8 mouse cellular contexts compared by ENCODE assay signal in genomic region chr4:42933630-42934029, GRCm38 (mm10). TPM values are rescaled to one million over a fixed set of nuclear protein-coding genes. Genes with fewer than 3 reads are reported as not detected.
DNase-seq lines count a peak whose midpoint lies in the region; ATAC-seq and TF ChIP-seq lines count a peak whose summit lies in the region.

No protein-coding gene starts in this region.

- 14% methylated on average over 22 of the region's 22 CpGs for WGBS in hindbrain, postnatal 0 days
- 13% methylated on average over 22 of the region's 22 CpGs for WGBS in limb, embryonic 14.5 days
- 12% methylated on average over 21 of the region's 22 CpGs for WGBS in midbrain, embryonic 11.5 days

- no peak for TF ChIP-seq CTCF in cortical plate, adult 2 months (IDR thresholded peaks at IDR 0.05; ENCODE audit: extremely low read depth, insufficient read depth, low read length)
- TF ChIP-seq CTCF in hindbrain, postnatal 0 days (IDR thresholded peaks at IDR 0.05; ENCODE audit: low read depth) = peak; percentile 53

- intact Hi-C loops in gastrocnemius, postnatal 36 days (cut with DNase I) = no loop called here

- H3K4me1 ChIP-seq in cortical plate, adult 2 months (ENCODE audit: control insufficient read depth, insufficient read depth, low read length) = peaks cover 10% of the 10 kb centered on the region
- no peaks in the 10 kb centered on the region for H3K4me1 ChIP-seq in hindbrain, postnatal 0 days (ENCODE audit: insufficient read depth, low read length)
- no peaks in the 10 kb centered on the region for H3K4me1 ChIP-seq in limb, embryonic 14.5 days (ENCODE audit: control insufficient read depth, insufficient read depth, low read length)
- H3K4me1 ChIP-seq in midbrain, embryonic 11.5 days (ENCODE audit: control insufficient read depth, insufficient read depth, low read length) = peaks cover 2% of the 10 kb centered on the region; the same call in 1 of the 2 replicates

- ATAC-seq in hindbrain, postnatal 0 days = peak; percentile 61; the same call in 1 of the 2 replicates
- ATAC-seq in limb, embryonic 14.5 days (ENCODE audit: low FRiP score, low read depth) = no peak
- ATAC-seq in midbrain, embryonic 11.5 days (ENCODE audit: low FRiP score) = peak; percentile 70; the same call in 1 of the 2 replicates

- DNase-seq in R1 (ENCODE audit: low read depth, low spot score) = peak; percentile 75
- DNase-seq in gastrocnemius, postnatal 36 days = peak; percentile 49 to 59
- DNase-seq in hindbrain, postnatal 0 days (ENCODE audit: low spot score) = peak; percentile 55
- peak; percentile 30 for DNase-seq in limb, embryonic 14.5 days (ENCODE audit: low spot score)
- peak; percentile 92 for DNase-seq in midbrain, embryonic 11.5 days (ENCODE audit: low spot score, missing footprints)
- DNase-seq in testis, postnatal 10 days (ENCODE audit: low spot score) = peak; percentile 72
- DNase-seq in spleen, postnatal 36 days (ENCODE audit: low spot score in 2 of 2) = no peak

- H3K36me3 ChIP-seq in hindbrain, postnatal 0 days (ENCODE audit: insufficient read depth, low read length) = peaks cover 4% of the 10 kb centered on the region; the same call in 1 of the 2 replicates
- no peaks in the 10 kb centered on the region for H3K36me3 ChIP-seq in limb, embryonic 14.5 days (ENCODE audit: control insufficient read depth, insufficient read depth, low read length)
- H3K36me3 ChIP-seq in midbrain, embryonic 11.5 days (ENCODE audit: control insufficient read depth, insufficient read depth, low read length) = no peaks in the 10 kb centered on the region

- H3K9ac ChIP-seq in hindbrain, postnatal 0 days (replicated peaks; ENCODE audit: low read length) = no peak overlapping the region
- no peak overlapping the region for H3K9ac ChIP-seq in limb, embryonic 14.5 days (ENCODE audit: low read depth, low read length, severe bottlenecking)
- peak overlapping the region; percentile 30; the same call in 1 of the 2 replicates for H3K9ac ChIP-seq in midbrain, embryonic 11.5 days (ENCODE audit: low read length)

- H3K4me2 ChIP-seq in hindbrain, postnatal 0 days (ENCODE audit: low read depth, low read length) = peak overlapping the region; percentile 35
- peak overlapping the region; percentile 42 for H3K4me2 ChIP-seq in limb, embryonic 14.5 days (replicated peaks; ENCODE audit: low read depth, low read length, severe bottlenecking)
- H3K4me2 ChIP-seq in midbrain, embryonic 11.5 days = peak overlapping the region; percentile 34

- no peaks in the 10 kb centered on the region for H3K27me3 ChIP-seq in hindbrain, postnatal 0 days (ENCODE audit: insufficient read depth, low read length)
- no peaks in the 10 kb centered on the region for H3K27me3 ChIP-seq in limb, embryonic 14.5 days (ENCODE audit: control insufficient read depth, insufficient read depth, low read length)
- H3K27me3 ChIP-seq in midbrain, embryonic 11.5 days (ENCODE audit: control insufficient read depth, insufficient read depth, low read length) = peaks cover 4% of the 10 kb centered on the region; the same call in 1 of the 2 replicates

- TF ChIP-seq POLR2A in cortical plate, adult 2 months (IDR thresholded peaks at IDR 0.05; ENCODE audit: extremely low read depth, insufficient read depth, low read length) = no peak
- no peak for TF ChIP-seq POLR2A in limb, embryonic 14.5 days (IDR thresholded peaks at IDR 0.05; ENCODE audit: borderline replicate concordance, extremely low read depth, insufficient read depth, insufficient read length)

- no peak overlapping the region for H3K4me3 ChIP-seq in cortical plate, adult 2 months (ENCODE audit: insufficient read depth, low read length)
- H3K4me3 ChIP-seq in hindbrain, postnatal 0 days (ENCODE audit: low read length) = no peak overlapping the region
- no peak overlapping the region for H3K4me3 ChIP-seq in limb, embryonic 14.5 days (replicated peaks; ENCODE audit: low read length)
- H3K4me3 ChIP-seq in midbrain, embryonic 11.5 days (ENCODE audit: low read depth, low read length) = no peak overlapping the region

- H3K9me3 ChIP-seq in hindbrain, postnatal 0 days (ENCODE audit: low read length) = no peaks in the 10 kb centered on the region
- H3K9me3 ChIP-seq in limb, embryonic 14.5 days (ENCODE audit: control insufficient read depth, low read length) = no peaks in the 10 kb centered on the region
- H3K9me3 ChIP-seq in midbrain, embryonic 11.5 days (ENCODE audit: control insufficient read depth, low read length) = no peaks in the 10 kb centered on the region

- H3K27ac ChIP-seq in cortical plate, adult 2 months (ENCODE audit: insufficient read depth, low read length) = peak overlapping the region; percentile 24; the same call in 1 of the 2 replicates
- no peak overlapping the region for H3K27ac ChIP-seq in hindbrain, postnatal 0 days
- no peak overlapping the region for H3K27ac ChIP-seq in limb, embryonic 14.5 days (replicated peaks; ENCODE audit: low read depth, low read length)
- H3K27ac ChIP-seq in midbrain, embryonic 11.5 days (ENCODE audit: low read depth, low read length) = no peak overlapping the region

RNA-seq across cellular contexts. Expression of gene Dnajb5, which starts 16.0 kb away (rescaled TPM):
- 96.0 and 107 TPM in 2 replicates for polyA plus RNA-seq in cortical plate, adult 2 months (2012; rRNA removed)
- total RNA-seq in gastrocnemius, postnatal 36 days (2021) = 100 to 1,000 TPM; 191 to 213 TPM
- total RNA-seq in hindbrain, postnatal 0 days (2014; rRNA removed) = 88.0 and 96.9 TPM in 2 replicates
- polyA plus RNA-seq in hindbrain, postnatal 0 days (2015; fragmentation: Nextera tagmentation; extraction: Ambion mirVana) = 28.1 and 33.4 TPM in 2 replicates
- 16.9 and 17.4 TPM in 2 replicates for polyA plus RNA-seq in limb, embryonic 14.5 days (2012; rRNA removed)
- 7.4 and 7.6 TPM in 2 replicates for polyA plus RNA-seq in limb, embryonic 14.5 days (2014; fragmentation: Nextera tagmentation; extraction: Ambion mirVana)
- polyA plus RNA-seq in midbrain, embryonic 11.5 days (2014; fragmentation: Nextera tagmentation; extraction: Ambion mirVana) = 17.6 and 22.3 TPM in 2 replicates

RNA-seq across cellular contexts. Expression of gene Phf24, which starts 17.2 kb away (rescaled TPM):
- 282 and 292 TPM in 2 replicates for polyA plus RNA-seq in cortical plate, adult 2 months (2012; rRNA removed)
- total RNA-seq in gastrocnemius, postnatal 36 days (2021) = under 1 TPM; 0.15 to 0.97 TPM
- 123 and 130 TPM in 2 replicates for total RNA-seq in hindbrain, postnatal 0 days (2014; rRNA removed)
- polyA plus RNA-seq in hindbrain, postnatal 0 days (2015; fragmentation: Nextera tagmentation; extraction: Ambion mirVana) = 33.9 and 38.6 TPM in 2 replicates
- polyA plus RNA-seq in limb, embryonic 14.5 days (2012; rRNA removed) = 2.4 and 2.7 TPM in 2 replicates
- polyA plus RNA-seq in limb, embryonic 14.5 days (2014; fragmentation: Nextera tagmentation; extraction: Ambion mirVana) = 1.1 and 1.2 TPM in 2 replicates
- 2.2 and 2.9 TPM in 2 replicates for polyA plus RNA-seq in midbrain, embryonic 11.5 days (2014; fragmentation: Nextera tagmentation; extraction: Ambion mirVana)

RNA-seq across cellular contexts. Expression of gene 1700022I11Rik, which starts 35.8 kb away (rescaled TPM):
- polyA plus RNA-seq in cortical plate, adult 2 months (2012; rRNA removed) = not detected in 2 replicates
- not detected for total RNA-seq in gastrocnemius, postnatal 36 days (2021)
- total RNA-seq in hindbrain, postnatal 0 days (2014; rRNA removed) = not detected in 2 replicates
- polyA plus RNA-seq in hindbrain, postnatal 0 days (2015; fragmentation: Nextera tagmentation; extraction: Ambion mirVana) = 0.37 and 0.60 TPM in 2 replicates
- not detected in 2 replicates for polyA plus RNA-seq in limb, embryonic 14.5 days (2012; rRNA removed)
- 0.45 and 0.48 TPM in 2 replicates for polyA plus RNA-seq in limb, embryonic 14.5 days (2014; fragmentation: Nextera tagmentation; extraction: Ambion mirVana)
- polyA plus RNA-seq in midbrain, embryonic 11.5 days (2014; fragmentation: Nextera tagmentation; extraction: Ambion mirVana) = 0.52 and 0.60 TPM in 2 replicates

RNA-seq across cellular contexts. Expression of gene Fam205c, which starts 59.6 kb away (rescaled TPM):
- polyA plus RNA-seq in cortical plate, adult 2 months (2012; rRNA removed) = 0.15 TPM in 1 of 2 replicates, not detected in the other
- under 1 TPM; 0.37 to 0.41 TPM for total RNA-seq in gastrocnemius, postnatal 36 days (2021)
- total RNA-seq in hindbrain, postnatal 0 days (2014; rRNA removed) = not detected in 2 replicates
- polyA plus RNA-seq in hindbrain, postnatal 0 days (2015; fragmentation: Nextera tagmentation; extraction: Ambion mirVana) = 4.7 TPM in 2 replicates
- polyA plus RNA-seq in limb, embryonic 14.5 days (2012; rRNA removed) = not detected in 2 replicates
- 0.55 TPM in 1 of 2 replicates, not detected in the other for polyA plus RNA-seq in limb, embryonic 14.5 days (2014; fragmentation: Nextera tagmentation; extraction: Ambion mirVana)
- 0.40 and 0.87 TPM in 2 replicates for polyA plus RNA-seq in midbrain, embryonic 11.5 days (2014; fragmentation: Nextera tagmentation; extraction: Ambion mirVana)

Comparison
In these comparisons a context has a peak if more than half of its experiments do, and no peak if none do; other contexts are left out.
1. DNase-seq: peak in R1 (single experiment), gastrocnemius, postnatal 36 days (2 of 2), hindbrain, postnatal 0 days (single experiment), limb, embryonic 14.5 days (single experiment), midbrain, embryonic 11.5 days (single experiment) and testis, postnatal 10 days (single experiment); none in spleen, postnatal 36 days (0 of 2).
2. Peak in every context shown above with its lines, with median percentiles within 50 percentile points of each other: H3K4me2 ChIP-seq.